Mouse (Mus musculus): Measurements from ENCODE around the gene Stpg3. TPM values are rescaled to one million over a fixed set of nuclear protein-coding genes. Genes with fewer than 3 reads are reported as not detected.

Stpg3 gene
- polyA plus RNA-seq, 1 experiment: 0.08 TPM

GRCm38 (mm10) chr2:25175690-25176078, 38.8 kb downstream of the Stpg3 start:
- H3K27me3 ChIP-seq (replicated peaks): peaks cover 62% of the 10 kb centered on the region
- peaks cover 88% of the 10 kb centered on the region for H3K4me1 ChIP-seq
- H3K4me3 ChIP-seq (replicated peaks): no peak overlapping the region
- no peaks in the 10 kb centered on the region for H3K9me3 ChIP-seq
- no peaks in the 10 kb centered on the region for H3K36me3 ChIP-seq (replicated peaks; ENCODE audit: low read length)
- TF ChIP-seq FLI1 (IDR thresholded peaks at IDR 0.05; ENCODE audit: low read length) (no peak), GATA1 (IDR thresholded peaks at IDR 0.05; ENCODE audit: borderline replicate concordance, low read length) (no peak)

- no peaks in the 10 kb centered on the region for H3K36me3 ChIP-seq (replicated peaks; ENCODE audit: low read length)
- H3K4me1 ChIP-seq: peaks cover 88% of the 10 kb centered on the region
- H3K9me3 ChIP-seq: no peaks in the 10 kb centered on the region
- H3K4me3 ChIP-seq (replicated peaks): no peak overlapping the region
- TF ChIP-seq GATA1 (IDR thresholded peaks at IDR 0.05; ENCODE audit: borderline replicate concordance, low read length) (no peak), FLI1 (IDR thresholded peaks at IDR 0.05; ENCODE audit: low read length) (no peak)
- peaks cover 65% of the 10 kb centered on the region for H3K27me3 ChIP-seq (replicated peaks)
Measured at GRCm38 (mm10) chr2:25174866-25175689, 39.4 kb downstream of the Stpg3 start.

GRCm38 (mm10) chr2:25173821-25174220, 40.6 kb downstream of the Stpg3 start:
- Histone ChIP-seq H3K36me3 (replicated peaks; ENCODE audit: low read length) (no peaks in the 10 kb centered on the region), H3K27me3 (replicated peaks) (peaks cover 63% of the 10 kb centered on the region), H3K9me3 (no peaks in the 10 kb centered on the region), H3K4me3 (replicated peaks) (no peak overlapping the region), H3K4me1 (peaks cover 85% of the 10 kb centered on the region)
- TF ChIP-seq FLI1 (IDR thresholded peaks at IDR 0.05; ENCODE audit: low read length) (no peak), GATA1 (IDR thresholded peaks at IDR 0.05; ENCODE audit: borderline replicate concordance, low read length) (no peak)

- no peak for TF ChIP-seq FLI1 (IDR thresholded peaks at IDR 0.05; ENCODE audit: low read length)
- no peak for TF ChIP-seq GATA1 (IDR thresholded peaks at IDR 0.05; ENCODE audit: borderline replicate concordance, low read length)
- no peaks in the 10 kb centered on the region for H3K9me3 ChIP-seq
- peaks cover 79% of the 10 kb centered on the region for H3K4me1 ChIP-seq
- H3K27me3 ChIP-seq (replicated peaks): peaks cover 54% of the 10 kb centered on the region
- H3K36me3 ChIP-seq (replicated peaks; ENCODE audit: low read length): no peaks in the 10 kb centered on the region
- H3K4me3 ChIP-seq (replicated peaks): no peak overlapping the region
Measured at GRCm38 (mm10) chr2:25172629-25173028, 41.8 kb downstream of the Stpg3 start.

- Histone ChIP-seq H3K9me3 (no peaks in the 10 kb centered on the region), H3K4me1 (peaks cover 78% of the 10 kb centered on the region), H3K27me3 (replicated peaks) (peaks cover 50% of the 10 kb centered on the region), H3K4me3 (replicated peaks) (no peak overlapping the region), H3K36me3 (replicated peaks; ENCODE audit: low read length) (no peaks in the 10 kb centered on the region)
- TF ChIP-seq GATA1 (IDR thresholded peaks at IDR 0.05; ENCODE audit: borderline replicate concordance, low read length): no peak
- no peak for TF ChIP-seq FLI1 (IDR thresholded peaks at IDR 0.05; ENCODE audit: low read length)
Measured at GRCm38 (mm10) chr2:25171769-25172153, 42.7 kb downstream of the Stpg3 start.

- Histone ChIP-seq H3K4me3 (replicated peaks) (no peak overlapping the region), H3K27me3 (replicated peaks) (peaks cover 45% of the 10 kb centered on the region), H3K9me3 (no peaks in the 10 kb centered on the region), H3K4me1 (peaks cover 73% of the 10 kb centered on the region), H3K36me3 (replicated peaks; ENCODE audit: low read length) (no peaks in the 10 kb centered on the region)
- TF ChIP-seq FLI1 (IDR thresholded peaks at IDR 0.05; ENCODE audit: low read length) (no peak), GATA1 (IDR thresholded peaks at IDR 0.05; ENCODE audit: borderline replicate concordance, low read length) (no peak)
Measured at GRCm38 (mm10) chr2:25171101-25171768, 43.2 kb downstream of the Stpg3 start.

GRCm38 (mm10) chr2:25170326-25171100, 43.9 kb downstream of the Stpg3 start:
- H3K9me3 ChIP-seq: no peaks in the 10 kb centered on the region
- H3K27me3 ChIP-seq (replicated peaks): peaks cover 38% of the 10 kb centered on the region
- H3K4me3 ChIP-seq (replicated peaks): no peak overlapping the region
- H3K36me3 ChIP-seq (replicated peaks; ENCODE audit: low read length): no peaks in the 10 kb centered on the region
- TF ChIP-seq FLI1 (IDR thresholded peaks at IDR 0.05; ENCODE audit: low read length) (no peak), GATA1 (IDR thresholded peaks at IDR 0.05; ENCODE audit: borderline replicate concordance, low read length) (no peak)
- peaks cover 70% of the 10 kb centered on the region for H3K4me1 ChIP-seq

- Histone ChIP-seq H3K4me3 (replicated peaks) (no peak overlapping the region), H3K9me3 (no peaks in the 10 kb centered on the region), H3K4me1 (peaks cover 65% of the 10 kb centered on the region), H3K27me3 (replicated peaks) (peaks cover 34% of the 10 kb centered on the region), H3K36me3 (replicated peaks; ENCODE audit: low read length) (no peaks in the 10 kb centered on the region)
- TF ChIP-seq FLI1 (IDR thresholded peaks at IDR 0.05; ENCODE audit: low read length) (no peak), GATA1 (IDR thresholded peaks at IDR 0.05; ENCODE audit: borderline replicate concordance, low read length) (no peak)
Measured at GRCm38 (mm10) chr2:25169778-25170177, 44.7 kb downstream of the Stpg3 start.

- Histone ChIP-seq H3K36me3 (replicated peaks; ENCODE audit: low read length) (no peaks in the 10 kb centered on the region), H3K9me3 (no peaks in the 10 kb centered on the region), H3K27me3 (replicated peaks) (peaks cover 24% of the 10 kb centered on the region), H3K4me3 (replicated peaks) (no peak overlapping the region), H3K4me1 (peaks cover 64% of the 10 kb centered on the region)
- TF ChIP-seq FLI1 (IDR thresholded peaks at IDR 0.05; ENCODE audit: low read length): no peak
- no peak for TF ChIP-seq GATA1 (IDR thresholded peaks at IDR 0.05; ENCODE audit: borderline replicate concordance, low read length)
Measured at GRCm38 (mm10) chr2:25168665-25168978, 45.8 kb downstream of the Stpg3 start.

All from megakaryocyte, embryonic 14.5 days (primary cell).